Mouse (Mus musculus) heart, embryonic 14.5 days (tissue): ENCODE measurements around the gene Ikzf2. TPM values are rescaled to one million over a fixed set of nuclear protein-coding genes. Genes with fewer than 3 reads are reported as not detected.

Source experiments
- ATAC-seq: fragments of 200-750 bp; cut with Nextera tagmentation; 2 replicates; pipeline ENCODE4 v1.8.0; 2017; ENCODE audit warnings: low read depth, moderate TSS enrichment; ENCODE audit not compliant: insufficient number of reproducible peaks, insufficient read depth, low FRiP score
- H3K27ac ChIP-seq, 2 experiments: fragments of 200-500 bp in 1 of 2; fragments of 300-500 bp in 1 of 2; sonication (generic) in 1 of 2; replicated peaks in 1 of 2; 2 replicates each; pipeline ENCODE4 v1.5.1; 2012 to 2014; ENCODE audit warnings: low read depth in 2 of 2, low read length in 2 of 2, control low read depth in 1 of 2, mild to moderate bottlenecking in 1 of 2, mixed read lengths in 1 of 2; ENCODE audit not compliant: control insufficient read depth in 1 of 2, insufficient read depth in 1 of 2
- H3K27me3 ChIP-seq: fragments of 300-500 bp; sonication (generic); 2 replicates; pipeline ENCODE4 v1.6.1; 2014; ENCODE audit warnings: mild to moderate bottlenecking, low read length, control low read depth; ENCODE audit not compliant: control insufficient read depth, insufficient read depth
- H3K36me3 ChIP-seq: fragments of 300-500 bp; sonication (generic); 2 replicates; pipeline ENCODE4 v1.6.1; 2014; ENCODE audit warnings: mild to moderate bottlenecking, control low read depth, low read length, mixed read lengths; ENCODE audit not compliant: control insufficient read depth, insufficient read depth
- H3K4me1 ChIP-seq, 2 experiments: fragments of 200-500 bp in 1 of 2; fragments of 300-500 bp in 1 of 2; sonication (generic) in 1 of 2; 2 replicates each; pipeline ENCODE4 v1.6.1; 2012 to 2014; ENCODE audit warnings: low read length in 2 of 2, control low read depth in 1 of 2, mixed read lengths in 1 of 2; ENCODE audit not compliant: control insufficient read depth in 2 of 2, insufficient read depth in 2 of 2
- H3K4me2 ChIP-seq: fragments of 300-500 bp; sonication (generic); 2 replicates; pipeline ENCODE4 v1.6.1; 2014; ENCODE audit warnings: mild to moderate bottlenecking, low read length
- H3K4me3 ChIP-seq, 2 experiments: fragments of 200-500 bp in 1 of 2; fragments of 300-500 bp in 1 of 2; sonication (generic) in 1 of 2; 2 replicates each; pipeline ENCODE4 v1.5.1; 2012 to 2014; ENCODE audit warnings: low read length in 2 of 2, mild to moderate bottlenecking in 2 of 2, control low read depth in 1 of 2, low read depth in 1 of 2, moderate library complexity in 1 of 2; ENCODE audit not compliant: control insufficient read depth in 1 of 2, insufficient read depth in 1 of 2
- H3K9ac ChIP-seq: fragments of 300-500 bp; sonication (generic); 2 replicates; pipeline ENCODE4 v1.6.1; 2014; ENCODE audit warnings: mild to moderate bottlenecking, low read length
- H3K9me3 ChIP-seq: fragments of 300-500 bp; sonication (generic); 2 replicates; pipeline ENCODE4 v1.6.1; 2016; ENCODE audit warnings: low read length, control low read depth; ENCODE audit not compliant: control insufficient read depth
- WGBS: fragments of 180-500 bp; shearing (Covaris S2); extraction: QIAGEN DNeasy Blood & Tissue Kit; methylation state at CpG from one replicate; pipeline ENCODE4 v1.1.7; 2014; 5-methylcytosine and 5-hydroxymethylcytosine counted together
- polyA plus RNA-seq: library from polyadenylated mRNA; unstranded; fragments of >200 nt; fragmentation: Nextera tagmentation; extraction: Ambion mirVana; gene quantifications from 2 replicates; pipeline ENCODE4 v1.2.1, GENCODE M21; 2014

Gene Ikzf2
- polyA plus RNA-seq, 1 experiment from 2014 or later: 3.3 TPM

GRCm38 (mm10) chr1:69545885-69546253 lies 141.2 kb downstream of the Ikzf2 start:
- Histone ChIP-seq H3K9ac (no peak overlapping the region), H3K4me2 (no peak overlapping the region), H3K27ac (no peak overlapping the region), H3K27me3 (no peaks in the 10 kb centered on the region), H3K4me3 (no peak overlapping the region), H3K4me1 (peaks cover 5 to 11% of the 10 kb centered on the region in 2 experiments; a peak in 2 of 4 replicates), H3K9me3 (no peaks in the 10 kb centered on the region), H3K36me3 (no peaks in the 10 kb centered on the region)
- 77% methylated on average over 1 of the region's 1 CpGs for WGBS
- ATAC-seq: no peak

DNA sequence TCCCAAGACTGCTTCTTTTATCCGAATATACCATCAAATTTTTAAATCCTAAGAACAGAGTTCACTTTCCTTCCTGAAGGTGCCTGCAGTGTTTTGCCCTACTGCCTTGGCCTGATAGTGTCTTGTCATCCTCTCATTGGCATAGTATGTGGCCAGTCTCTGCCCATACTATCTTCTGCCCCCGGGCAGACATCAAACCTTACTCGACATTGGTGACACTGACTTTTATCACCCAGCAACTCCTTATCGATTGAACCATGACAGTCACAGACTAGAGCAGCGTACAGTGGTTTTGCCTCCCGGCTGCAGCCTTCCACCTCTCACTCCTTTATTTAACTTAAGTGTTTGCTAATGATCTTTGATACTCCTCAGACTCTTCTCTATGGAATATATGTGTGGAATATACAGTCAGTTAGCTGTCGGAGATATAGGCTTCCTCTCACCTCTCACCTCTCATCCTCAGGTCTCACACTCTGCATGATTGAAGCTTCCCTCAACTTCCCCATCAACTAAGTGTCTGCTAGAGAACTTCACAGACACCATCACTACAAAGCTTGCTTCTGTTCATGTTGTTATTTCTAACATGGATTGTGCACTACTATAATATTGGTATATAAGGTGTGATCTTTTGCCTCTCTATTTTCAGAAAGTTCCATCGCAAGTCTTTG lies 141.7 kb downstream of the Ikzf2 start:
- no peak for ATAC-seq
- H3K4me3 ChIP-seq: no peak overlapping the region
- H3K9ac ChIP-seq: no peak overlapping the region
- peaks cover 5 to 11% of the 10 kb centered on the region in 2 experiments; a peak in 2 of 4 replicates for H3K4me1 ChIP-seq
- no peaks in the 10 kb centered on the region for H3K36me3 ChIP-seq
- no peak overlapping the region for H3K4me2 ChIP-seq
- 78% methylated on average over 8 of the region's 8 CpGs for WGBS
- no peaks in the 10 kb centered on the region for H3K27me3 ChIP-seq
- H3K9me3 ChIP-seq: no peaks in the 10 kb centered on the region
- no peak overlapping the region for H3K27ac ChIP-seq

DNA sequence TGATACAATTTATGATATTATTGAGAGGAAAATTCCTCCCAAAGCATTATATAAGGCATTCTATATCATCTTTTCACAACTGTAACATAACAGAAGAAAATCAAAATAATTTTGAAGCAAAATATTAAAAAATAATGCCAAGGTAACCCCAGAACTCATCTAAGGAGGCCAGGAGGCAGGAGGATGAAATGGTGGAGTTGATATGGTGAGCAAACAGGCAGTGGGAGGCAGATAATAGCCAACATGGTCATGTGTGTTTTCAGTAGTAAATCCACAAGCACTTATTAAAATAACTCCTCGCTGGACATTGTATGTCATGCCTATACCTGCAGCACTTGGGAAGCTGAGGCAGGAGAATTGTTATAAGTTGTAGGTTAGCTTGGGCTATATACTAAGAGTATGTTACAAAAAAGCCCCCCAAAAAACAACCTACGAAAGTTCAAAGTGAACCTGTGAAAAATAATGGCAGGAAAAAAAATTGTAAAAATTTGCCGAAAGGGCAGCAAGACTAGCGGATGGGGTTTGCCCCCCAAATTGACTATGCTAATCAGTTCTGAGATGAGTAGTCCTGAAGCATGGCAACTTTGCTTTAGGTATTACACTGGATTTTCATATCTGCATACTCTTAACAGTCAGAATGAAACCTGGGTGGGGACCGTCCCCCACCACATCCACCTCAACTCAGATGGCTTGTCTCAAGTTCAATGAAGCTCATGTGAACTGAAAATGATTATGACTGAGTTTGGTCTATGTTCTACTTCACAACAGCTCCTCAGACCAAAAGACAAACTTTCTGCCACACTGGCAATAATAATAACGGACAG lies 143.1 kb downstream of the Ikzf2 start:
- WGBS: 93% methylated on average over 6 of the region's 6 CpGs
- H3K4me2 ChIP-seq: no peak overlapping the region
- no peaks in the 10 kb centered on the region for H3K27me3 ChIP-seq
- peaks cover 5 to 7% of the 10 kb centered on the region in 2 experiments; a peak in 2 of 4 replicates for H3K4me1 ChIP-seq
- no peaks in the 10 kb centered on the region for H3K9me3 ChIP-seq
- no peak for ATAC-seq
- no peak overlapping the region for H3K9ac ChIP-seq
- H3K4me3 ChIP-seq: no peak overlapping the region
- H3K27ac ChIP-seq: no peak overlapping the region
- H3K36me3 ChIP-seq: no peaks in the 10 kb centered on the region

GRCm38 (mm10) chr1:69542546-69542945 lies 144.5 kb downstream of the Ikzf2 start:
- Histone ChIP-seq H3K36me3 (no peaks in the 10 kb centered on the region), H3K27ac (no peak overlapping the region), H3K4me1 (0 out of 4 replicates have a peak, but pooled peaks cover 0 to 7% of the 10 kb centered on the region in 2 experiments), H3K27me3 (no peaks in the 10 kb centered on the region), H3K9me3 (no peaks in the 10 kb centered on the region), H3K9ac (no peak overlapping the region), H3K4me2 (no peak overlapping the region), H3K4me3 (no peak overlapping the region)
- 84% methylated on average over 3 of the region's 3 CpGs for WGBS
- no peak for ATAC-seq

DNA sequence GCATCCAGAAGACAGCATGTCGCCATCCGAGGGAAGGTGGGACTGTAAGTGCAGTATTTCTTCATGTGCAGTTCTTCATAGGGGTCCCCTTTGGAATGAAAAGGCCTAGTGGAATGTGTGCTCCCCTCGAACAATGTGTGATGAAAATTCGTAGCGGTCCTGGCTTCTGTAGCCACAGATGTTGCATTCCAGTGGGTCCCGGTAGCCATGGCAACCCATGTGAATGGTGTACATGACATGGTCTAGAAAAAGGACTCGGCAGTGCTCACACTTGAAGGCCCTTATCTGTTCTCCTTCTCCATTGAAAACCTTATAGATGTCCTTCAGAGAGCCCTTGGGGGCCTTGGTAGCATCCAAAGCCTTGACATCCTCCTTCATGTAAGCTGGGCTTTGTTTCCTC lies 148.4 kb downstream of the Ikzf2 start:
- Histone ChIP-seq H3K9ac (no peak overlapping the region), H3K27ac (no peak overlapping the region), H3K27me3 (no peaks in the 10 kb centered on the region), H3K36me3 (no peaks in the 10 kb centered on the region), H3K9me3 (no peaks in the 10 kb centered on the region), H3K4me3 (no peak overlapping the region), H3K4me1 (no peaks in the 10 kb centered on the region), H3K4me2 (no peak overlapping the region)
- 73% methylated on average over 7 of the region's 7 CpGs for WGBS
- no peak for ATAC-seq

DNA sequence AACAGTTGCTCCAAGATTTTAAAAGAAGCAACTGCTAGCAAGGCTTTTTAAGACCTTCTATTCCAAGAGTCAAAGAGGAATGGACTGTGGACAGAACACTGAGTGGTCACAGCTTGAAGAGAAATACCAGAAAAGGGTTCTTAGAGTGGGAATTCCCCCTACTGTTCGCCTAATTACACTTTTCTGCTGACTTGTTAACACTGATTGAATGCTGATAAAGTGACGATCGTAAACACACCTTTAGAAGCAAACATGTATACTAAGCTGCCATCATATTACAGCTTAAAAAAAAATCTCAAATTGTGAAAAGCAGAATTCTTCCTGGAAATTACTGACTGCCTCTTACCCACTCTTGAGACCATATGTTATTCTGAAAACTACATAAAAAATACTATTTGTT lies 149.4 kb downstream of the Ikzf2 start:
- Histone ChIP-seq H3K4me2 (no peak overlapping the region), H3K36me3 (no peaks in the 10 kb centered on the region), H3K9ac (no peak overlapping the region), H3K4me1 (no peaks in the 10 kb centered on the region), H3K9me3 (no peaks in the 10 kb centered on the region), H3K27ac (no peak overlapping the region), H3K4me3 (no peak overlapping the region), H3K27me3 (no peaks in the 10 kb centered on the region)
- WGBS: 55% methylated on average over 3 of the region's 3 CpGs
- no peak for ATAC-seq

GRCm38 (mm10) chr1:69535507-69535906 lies 151.5 kb downstream of the Ikzf2 start:
- no peak overlapping the region for H3K4me3 ChIP-seq
- no peak overlapping the region for H3K9ac ChIP-seq
- WGBS: 80% methylated on average over 4 of the region's 4 CpGs
- no peaks in the 10 kb centered on the region for H3K27me3 ChIP-seq
- no peak for ATAC-seq
- no peaks in the 10 kb centered on the region for H3K9me3 ChIP-seq
- no peaks in the 10 kb centered on the region for H3K4me1 ChIP-seq
- H3K27ac ChIP-seq: no peak overlapping the region
- no peak overlapping the region for H3K4me2 ChIP-seq
- no peaks in the 10 kb centered on the region for H3K36me3 ChIP-seq
